ENCODE assay signal across 8 mouse cellular contexts in the genomic region with DNA sequence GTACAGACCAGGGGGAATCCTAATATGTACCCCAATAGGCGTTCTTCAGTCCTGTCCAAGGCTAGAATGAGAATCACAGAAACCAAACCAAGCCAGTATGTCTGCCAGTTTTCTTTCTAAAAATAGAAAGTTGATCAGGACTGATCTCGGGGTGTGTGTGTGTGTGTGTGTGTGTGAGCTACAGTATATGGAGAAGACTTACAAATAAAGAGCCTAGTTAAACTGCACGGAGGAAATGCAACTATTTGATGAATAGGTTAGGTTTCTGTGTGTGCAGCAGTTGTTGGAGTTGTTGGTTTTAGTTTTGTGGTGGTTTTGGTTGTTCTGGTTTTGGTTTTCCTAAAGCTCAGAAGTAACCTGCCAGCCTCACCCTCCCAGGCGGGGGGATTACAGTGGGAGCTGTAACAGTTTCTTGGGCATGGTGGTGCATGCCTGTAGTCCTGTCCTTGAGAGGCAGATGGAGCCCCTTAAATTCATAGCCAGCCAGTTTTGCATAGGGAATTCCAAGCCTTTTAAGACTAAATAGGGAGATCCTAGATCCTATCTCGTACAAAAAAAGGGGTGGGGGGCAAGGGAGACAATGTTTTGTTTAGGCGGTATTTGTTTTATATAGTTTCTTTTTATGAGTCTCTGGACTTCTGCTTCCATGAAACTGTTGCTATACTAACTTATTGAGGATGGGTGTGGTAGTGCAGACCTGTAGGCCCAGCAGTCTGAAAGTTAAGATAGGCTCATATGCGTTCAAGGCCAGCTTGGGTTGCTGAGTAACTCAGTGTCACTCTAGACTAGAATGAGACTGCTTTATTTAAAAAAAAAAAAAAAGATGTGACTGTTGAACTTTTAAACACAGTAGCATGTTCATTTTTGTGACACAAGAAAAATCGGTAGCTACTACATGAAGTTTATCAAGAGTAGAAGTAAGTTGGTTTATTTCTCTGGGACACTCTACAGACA. TPM values are rescaled to one million over a fixed set of nuclear protein-coding genes. Genes with fewer than 3 reads are reported as not detected.
DNase-seq lines count a peak whose midpoint lies in the region; ATAC-seq and TF ChIP-seq lines count a peak whose summit lies in the region.

No protein-coding gene starts in this region.

- no peak overlapping the region for H3K27ac ChIP-seq in heart, embryonic 12.5 days (ENCODE audit: poor library complexity, severe bottlenecking)
- H3K27ac ChIP-seq in heart, embryonic 10.5 days = no peak overlapping the region
- H3K27ac ChIP-seq in neural tube, embryonic 13.5 days (replicated peaks) = no peak overlapping the region
- H3K27ac ChIP-seq in intestine, embryonic 16.5 days (ENCODE audit: low read length) = peak overlapping the region; percentile 49
- peak overlapping the region; percentile 45 for H3K27ac ChIP-seq in stomach, postnatal 0 days (replicated peaks)

- no peak for DNase-seq in heart, embryonic 10.5 days (ENCODE audit: low spot score)
- no peak for DNase-seq in neural tube, embryonic 10.5 days (ENCODE audit: extremely low spot score, low spot score)
- no peak for DNase-seq in stomach, postnatal 0 days (ENCODE audit: low spot score)
- DNase-seq in right cerebral cortex, postnatal 4 days = no peak
- no peak for DNase-seq in B cell, adult 2 months

- no peak for ATAC-seq in heart, embryonic 12.5 days (ENCODE audit: insufficient number of reproducible peaks, low FRiP score)
- ATAC-seq in neural tube, embryonic 13.5 days (ENCODE audit: low read depth) = no peak
- ATAC-seq in intestine, embryonic 16.5 days = no peak
- no peak for ATAC-seq in stomach, postnatal 0 days (ENCODE audit: low FRiP score, low TSS enrichment)

- H3K9ac ChIP-seq in heart, embryonic 12.5 days = peak overlapping the region; percentile 27; the same call in 1 of the 2 replicates
- no peak overlapping the region for H3K9ac ChIP-seq in neural tube, embryonic 13.5 days
- peak overlapping the region; percentile 85 for H3K9ac ChIP-seq in intestine, embryonic 16.5 days (ENCODE audit: low read depth, low read length)
- peak overlapping the region; percentile 50 for H3K9ac ChIP-seq in stomach, postnatal 0 days (ENCODE audit: low read length)

- peaks cover 22% of the 10 kb centered on the region for H3K36me3 ChIP-seq in heart, embryonic 12.5 days
- peaks cover 20% of the 10 kb centered on the region for H3K36me3 ChIP-seq in heart, embryonic 10.5 days
- H3K36me3 ChIP-seq in neural tube, embryonic 13.5 days = no peaks in the 10 kb centered on the region
- H3K36me3 ChIP-seq in intestine, embryonic 16.5 days (ENCODE audit: control insufficient read depth, insufficient read depth, low read length) = no peaks in the 10 kb centered on the region
- peaks cover 6% of the 10 kb centered on the region; the same call in 1 of the 2 replicates for H3K36me3 ChIP-seq in stomach, postnatal 0 days (ENCODE audit: control insufficient read depth, insufficient read depth, low read length)

- H3K4me2 ChIP-seq in heart, embryonic 12.5 days = peak overlapping the region; percentile 80
- H3K4me2 ChIP-seq in neural tube, embryonic 13.5 days = peak overlapping the region; percentile 98
- H3K4me2 ChIP-seq in intestine, embryonic 16.5 days (ENCODE audit: low read depth, low read length) = peak overlapping the region; percentile 88
- peak overlapping the region; percentile 82 for H3K4me2 ChIP-seq in stomach, postnatal 0 days (replicated peaks; ENCODE audit: low read depth)

- H3K4me1 ChIP-seq in heart, embryonic 12.5 days (replicated peaks) = peaks cover 40% of the 10 kb centered on the region
- peaks cover 45% of the 10 kb centered on the region for H3K4me1 ChIP-seq in heart, embryonic 10.5 days
- peaks cover 39% of the 10 kb centered on the region for H3K4me1 ChIP-seq in neural tube, embryonic 13.5 days (replicated peaks)
- H3K4me1 ChIP-seq in intestine, embryonic 16.5 days (ENCODE audit: control insufficient read depth, insufficient read depth, low read length) = peaks cover 31% of the 10 kb centered on the region
- peaks cover 6% of the 10 kb centered on the region; the same call in 1 of the 2 replicates for H3K4me1 ChIP-seq in stomach, postnatal 0 days (replicated peaks; ENCODE audit: control insufficient read depth, insufficient read depth)

- 70% methylated on average over 8 of the region's 8 CpGs for WGBS in heart, embryonic 12.5 days
- 75% methylated on average over 8 of the region's 8 CpGs for WGBS in heart, embryonic 10.5 days
- 88% methylated on average over 8 of the region's 8 CpGs for WGBS in neural tube, embryonic 13.5 days
- 58% methylated on average over 8 of the region's 8 CpGs for WGBS in intestine, embryonic 16.5 days
- WGBS in stomach, postnatal 0 days = 63% methylated on average over 8 of the region's 8 CpGs

- no peak for TF ChIP-seq EP300 in stomach, postnatal 0 days (optimal IDR thresholded peaks at IDR 0.05)

- H3K27me3 ChIP-seq in heart, embryonic 12.5 days (replicated peaks) = no peaks in the 10 kb centered on the region
- peaks cover 15% of the 10 kb centered on the region; the same call in 1 of the 2 replicates for H3K27me3 ChIP-seq in heart, embryonic 10.5 days (ENCODE audit: insufficient read depth, poor library complexity, severe bottlenecking)
- H3K27me3 ChIP-seq in neural tube, embryonic 13.5 days = peaks cover 19% of the 10 kb centered on the region; the same call in 1 of the 2 replicates
- no peaks in the 10 kb centered on the region for H3K27me3 ChIP-seq in intestine, embryonic 16.5 days (replicated peaks; ENCODE audit: control insufficient read depth, insufficient read depth, low read length)
- H3K27me3 ChIP-seq in stomach, postnatal 0 days (ENCODE audit: control insufficient read depth, insufficient read depth, low read length) = no peaks in the 10 kb centered on the region

- no peak for TF ChIP-seq CTCF in stomach, postnatal 0 days (IDR thresholded peaks at IDR 0.05; ENCODE audit: low read depth)

- peak overlapping the region; percentile 14; the same call in 1 of the 2 replicates for H3K4me3 ChIP-seq in heart, embryonic 12.5 days
- no peak overlapping the region for H3K4me3 ChIP-seq in heart, embryonic 10.5 days
- H3K4me3 ChIP-seq in neural tube, embryonic 13.5 days = no peak overlapping the region
- peak overlapping the region; percentile 54 for H3K4me3 ChIP-seq in intestine, embryonic 16.5 days (ENCODE audit: low read length)
- H3K4me3 ChIP-seq in stomach, postnatal 0 days (ENCODE audit: low read depth, low read length) = peak overlapping the region; percentile 24

- no peaks in the 10 kb centered on the region for H3K9me3 ChIP-seq in heart, embryonic 12.5 days (replicated peaks)
- H3K9me3 ChIP-seq in heart, embryonic 10.5 days = no peaks in the 10 kb centered on the region
- no peaks in the 10 kb centered on the region for H3K9me3 ChIP-seq in neural tube, embryonic 13.5 days
- no peaks in the 10 kb centered on the region for H3K9me3 ChIP-seq in intestine, embryonic 16.5 days (ENCODE audit: control insufficient read depth, low read length)
- H3K9me3 ChIP-seq in stomach, postnatal 0 days (ENCODE audit: control insufficient read depth, low read length) = no peaks in the 10 kb centered on the region

RNA-seq across cellular contexts. Expression of gene Bhlhe40, which starts 3.1 kb away (rescaled TPM):
- 22.4 and 23.8 TPM in 2 replicates for polyA plus RNA-seq in heart, embryonic 12.5 days (2016; fragmentation: Nextera tagmentation; extraction: Ambion mirVana)
- polyA plus RNA-seq in heart, embryonic 10.5 days (2016; fragmentation: Nextera tagmentation; extraction: Ambion mirVana) = 7.8 and 10.8 TPM in 2 replicates
- polyA plus RNA-seq in neural tube, embryonic 13.5 days (2015; fragmentation: Nextera tagmentation; extraction: Ambion mirVana) = 2.8 and 5.4 TPM in 2 replicates
- polyA plus RNA-seq in intestine, embryonic 16.5 days (2015; fragmentation: Nextera tagmentation; extraction: Ambion mirVana) = 60.7 and 77.0 TPM in 2 replicates
- 24.8 and 28.7 TPM in 2 replicates for polyA plus RNA-seq in stomach, postnatal 0 days (2015; fragmentation: Nextera tagmentation; extraction: Ambion mirVana)

Comparison
In these comparisons a context has a peak if more than half of its experiments do, and no peak if none do; other contexts are left out.
1. H3K4me3 ChIP-seq: peak in heart, embryonic 12.5 days (single experiment), intestine, embryonic 16.5 days (single experiment) and stomach, postnatal 0 days (single experiment); none in heart, embryonic 10.5 days (single experiment) and neural tube, embryonic 13.5 days (single experiment).
2. H3K27ac ChIP-seq: peak in intestine, embryonic 16.5 days (single experiment) and stomach, postnatal 0 days (single experiment); none in heart, embryonic 12.5 days (single experiment), heart, embryonic 10.5 days (single experiment) and neural tube, embryonic 13.5 days (single experiment).
3. Peak in every context shown above with its lines, with median percentiles within 50 percentile points of each other: H3K4me2 ChIP-seq.